Mouse (Mus musculus) thymus, adult 2 months (tissue): Measurements from ENCODE around the gene Nckipsd.

Experiments
- CTCF ChIP-seq: fragments of 200-500 bp; IDR thresholded peaks from 2 replicates; pipeline ENCODE4 v1.5.1; 2012; ENCODE audit warnings: mild to moderate bottlenecking, control low read depth, low read length, moderate library complexity, borderline replicate concordance; ENCODE audit not compliant: control insufficient read depth, poor library complexity, insufficient read depth; ENCODE audit errors: extremely low read depth
- POLR2A ChIP-seq: fragments of 200-500 bp; IDR thresholded peaks from 2 replicates; pipeline ENCODE4 v1.6.1; 2012; ENCODE audit warnings: mild to moderate bottlenecking, low read length, control low read depth, moderate library complexity; ENCODE audit not compliant: control insufficient read depth, poor library complexity, insufficient read depth; ENCODE audit errors: extremely low read depth

DNA sequence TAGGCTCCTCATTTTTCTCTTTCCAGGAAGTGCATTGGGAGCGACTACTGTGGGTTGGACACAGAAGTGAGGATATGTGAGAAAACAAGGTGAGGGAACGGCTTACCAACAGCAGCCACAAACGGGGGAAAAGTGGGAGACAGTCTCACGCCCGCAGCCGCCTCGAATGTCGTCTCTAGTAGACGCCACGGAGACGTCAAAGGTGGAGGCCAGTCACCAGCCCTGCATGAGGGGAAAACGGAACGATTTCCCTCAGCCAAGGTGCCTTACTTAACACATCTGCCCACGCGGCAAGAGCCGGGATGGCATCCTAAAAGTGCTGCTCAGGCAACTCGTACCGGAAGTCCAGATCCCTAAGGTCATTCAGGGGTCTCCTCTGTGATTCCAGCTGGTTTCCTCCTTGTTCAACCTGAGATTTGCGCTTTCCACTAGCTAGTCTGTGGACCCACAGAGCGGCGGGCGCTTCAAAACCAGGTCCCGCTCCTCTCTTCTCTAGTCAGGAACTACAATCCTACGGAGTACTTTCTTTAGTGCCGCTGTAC, 16.0 kb downstream of the Nckipsd start:
- TF ChIP-seq CTCF (no peak), POLR2A (no peak)
